Mouse (Mus musculus) induced T-regulatory cell, adult 2 months (primary cell): Measurements from ENCODE around the gene Cyp2b19.
"Not testable (repeated sequence)": the region's sequence is repeated elsewhere in the genome, so short reads cannot be mapped to it uniquely, and the experiment has no call there.

Experiments
- DNase-seq: peaks from one replicate; pipeline ENCODE4 v3.0.0-alpha.2; 2012; ENCODE audit warnings: low read depth

Cyp2b19 gene

GRCm38 (mm10) chr7:26756842-26757241 lies at the start of gene Cyp2b19:
TSS of gene Cyp2b19 (plus strand) at chr7:26757142.
- DNase-seq = no peak

- DNase-seq = no peak
These were observed 45.9 kb upstream of the Cyp2b19 start for GRCm38 (mm10) chr7:26711061-26711460.

GRCm38 (mm10) chr7:26738940-26739339 lies 18.0 kb upstream of the Cyp2b19 start:
- DNase-seq = no peak

DNA sequence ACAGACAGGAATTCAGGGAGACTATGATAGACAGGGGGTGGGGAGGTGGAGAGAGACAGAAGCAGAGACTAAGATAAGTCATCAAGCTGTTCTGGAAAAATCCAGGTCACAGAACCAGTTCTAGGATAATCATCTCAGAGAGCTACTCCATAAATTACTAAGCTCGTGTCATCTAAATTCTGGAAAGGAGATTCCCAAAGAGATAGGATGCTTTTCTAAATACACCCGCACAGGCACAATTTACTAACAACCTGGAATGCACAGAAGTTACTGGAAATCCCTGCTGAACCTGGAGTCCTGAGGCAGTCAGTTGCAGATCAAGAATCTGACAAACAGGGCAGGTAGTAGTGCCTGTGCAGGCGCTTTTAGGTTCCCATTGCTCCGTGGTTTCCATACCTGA lies 13.0 kb upstream of the Cyp2b19 start:
- DNase-seq = no peak

GRCm38 (mm10) chr7:26745486-26745885 lies 11.5 kb upstream of the Cyp2b19 start:
- no peak for DNase-seq

DNA sequence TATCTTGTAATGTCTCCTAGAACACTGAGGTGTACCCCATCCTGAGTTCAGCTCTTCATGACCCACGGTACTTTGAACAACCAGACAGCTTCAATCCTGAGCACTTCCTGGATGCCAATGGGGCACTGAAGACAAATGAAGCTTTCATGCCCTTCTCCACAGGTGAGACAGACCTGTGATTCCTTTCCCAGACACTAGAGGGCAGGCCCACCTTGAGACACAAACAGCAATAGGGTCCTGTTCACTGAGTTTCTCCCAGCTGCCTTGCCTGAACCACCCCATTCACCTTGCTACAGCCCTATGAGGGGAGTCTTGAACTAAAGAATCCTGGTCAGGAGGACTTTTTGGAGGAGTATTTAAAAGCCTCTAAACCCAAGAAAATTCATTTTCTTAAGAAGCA lies 10.1 kb downstream of the Cyp2b19 start:
- DNase-seq = no peak

GRCm38 (mm10) chr7:26769881-26770470 lies 13.0 kb downstream of the Cyp2b19 start:
- no peak for DNase-seq

DNA sequence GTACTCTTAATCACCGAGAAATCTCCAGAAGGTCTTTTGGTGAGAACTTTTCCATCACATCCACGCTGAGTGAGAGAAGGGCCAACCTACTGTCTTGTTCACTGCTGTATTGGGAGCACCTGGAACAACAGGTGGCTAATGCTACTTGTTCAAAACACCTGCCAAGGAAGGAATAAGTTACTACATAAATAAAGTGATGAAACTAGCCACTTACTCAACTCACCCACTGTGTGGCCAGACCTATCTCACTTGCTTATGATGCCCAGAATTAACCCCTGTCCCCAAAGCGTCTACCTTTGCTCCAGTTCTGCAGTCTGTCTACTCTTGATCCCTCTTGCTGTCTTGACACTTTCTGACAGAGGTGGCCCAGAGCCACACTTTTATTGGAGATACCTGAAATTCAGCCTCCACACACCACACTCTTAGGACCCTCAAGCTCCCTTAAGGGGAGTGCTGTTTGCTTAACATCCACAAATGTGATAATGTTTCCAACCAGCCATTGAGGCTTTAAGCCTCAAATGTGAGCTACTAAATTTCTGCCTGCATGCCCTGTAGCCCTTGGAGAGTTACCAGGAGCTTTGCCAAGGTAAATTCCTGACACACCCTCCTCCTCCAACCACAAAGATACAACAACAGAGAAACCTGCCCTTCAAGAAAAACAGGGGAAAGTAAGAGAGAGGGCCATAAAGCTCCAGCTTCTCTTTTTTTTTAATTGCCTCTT lies 16.1 kb downstream of the Cyp2b19 start:
- no peak for DNase-seq

DNA sequence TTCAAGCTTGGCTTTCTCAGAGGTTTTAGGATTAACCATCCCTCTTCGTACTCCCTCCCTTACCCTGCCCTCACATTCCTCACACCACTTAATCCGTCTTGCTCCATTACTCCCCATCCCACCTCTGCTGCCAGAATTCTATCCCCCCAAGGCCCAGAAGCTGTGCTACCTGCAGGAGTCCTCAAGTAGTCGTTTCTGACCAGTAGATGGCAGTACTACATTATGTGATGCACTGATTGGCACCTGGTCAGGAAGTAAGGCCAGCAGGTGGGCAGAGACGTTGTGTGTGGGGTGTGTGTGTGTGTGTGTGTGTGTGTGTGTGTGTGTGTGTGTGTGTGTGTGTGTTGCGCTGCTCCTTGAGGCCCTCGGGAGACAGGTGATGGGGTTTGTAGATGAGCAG lies 18.9 kb downstream of the Cyp2b19 start:
- DNase-seq = peak; percentile 20

DNA sequence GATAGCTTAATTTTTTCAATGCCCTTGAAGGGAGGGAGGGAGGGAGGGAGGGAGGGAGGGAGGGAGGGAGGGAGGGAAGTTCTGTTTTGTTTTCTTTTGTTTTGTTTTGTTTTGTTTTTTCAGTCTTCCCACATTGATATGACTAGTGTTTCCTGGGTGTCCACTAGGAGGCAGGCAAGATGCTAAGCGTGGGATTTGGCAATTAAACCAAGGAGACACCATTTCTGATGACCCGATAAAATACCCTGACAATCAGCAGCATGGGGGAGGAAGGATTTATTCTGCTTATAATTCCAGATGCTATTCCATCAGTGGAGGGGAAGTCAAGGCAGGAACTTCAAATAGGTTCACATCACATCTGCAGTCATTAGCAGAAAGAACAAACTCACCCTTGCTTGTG lies 20.9 kb downstream of the Cyp2b19 start:
- DNase-seq = no peak

DNA sequence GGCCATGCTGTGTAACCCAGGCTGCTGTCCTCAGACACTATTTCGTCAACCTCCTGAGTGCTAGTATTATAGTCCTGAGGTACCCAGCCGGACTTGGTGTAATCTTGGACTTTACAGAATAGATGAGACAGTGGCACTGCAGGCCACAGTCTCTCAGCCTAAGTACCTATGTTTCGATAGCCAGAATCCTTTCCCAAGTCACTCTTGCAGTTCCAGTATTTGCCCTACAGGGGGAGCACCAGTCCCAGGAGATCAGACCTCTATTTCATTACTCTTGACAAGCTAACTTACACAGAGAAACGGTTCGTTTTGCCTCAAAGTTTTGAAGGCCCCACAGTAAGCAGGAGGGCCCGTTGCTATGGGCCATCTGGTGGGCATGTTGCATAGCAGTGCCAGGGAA lies 21.5 kb downstream of the Cyp2b19 start:
- peak; percentile 25 for DNase-seq

DNA sequence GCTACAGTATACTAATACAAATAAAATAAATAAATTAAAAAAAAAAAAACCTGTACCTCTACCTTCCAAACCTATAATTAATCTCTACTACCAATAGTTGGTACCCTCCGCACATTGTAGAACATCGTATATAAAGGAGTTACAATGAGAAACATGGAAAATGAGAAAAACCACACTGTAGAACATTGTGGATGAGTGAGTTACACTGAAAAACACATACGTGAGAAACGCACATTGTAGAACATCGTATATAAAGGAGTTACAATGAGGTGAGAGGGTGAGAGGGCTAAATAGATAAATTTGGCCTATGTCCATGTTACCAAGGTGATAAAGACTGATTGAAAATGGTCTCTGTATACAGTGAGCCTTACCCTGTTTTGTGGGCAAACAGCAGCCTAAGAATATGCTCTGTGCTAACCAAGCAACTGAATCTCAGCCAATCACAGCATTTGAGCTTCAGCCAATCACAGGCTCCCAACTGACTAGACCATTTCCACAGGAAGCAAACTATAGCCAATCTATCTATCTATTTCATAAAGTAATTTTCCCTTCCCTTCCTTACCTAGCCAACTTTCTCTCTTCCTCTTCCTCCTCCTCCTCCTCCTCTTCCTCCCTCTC lies 23.0 kb downstream of the Cyp2b19 start:
- no peak for DNase-seq

DNA sequence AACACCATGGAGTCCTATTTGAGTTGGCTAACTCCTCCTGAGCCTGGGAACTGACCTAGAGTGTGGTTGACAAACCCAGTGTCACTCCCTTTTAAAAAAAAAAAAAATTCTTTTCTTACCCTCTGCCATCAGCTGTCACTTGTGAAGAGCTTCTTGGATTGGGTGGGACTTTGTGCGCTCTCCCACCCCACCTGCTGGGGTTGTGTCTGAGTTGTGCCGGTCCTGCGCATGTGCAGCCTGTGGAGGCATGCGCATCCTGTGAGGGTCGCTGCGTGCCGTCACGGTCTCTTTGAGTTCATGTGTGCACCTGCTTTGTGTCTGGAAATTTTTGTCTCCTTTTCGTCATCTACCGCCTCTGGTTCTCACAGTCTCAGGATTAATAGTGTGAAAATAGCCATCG lies 23.6 kb downstream of the Cyp2b19 start:
- DNase-seq = no peak

GRCm38 (mm10) chr7:26780998-26781766 lies 24.2 kb downstream of the Cyp2b19 start:
- DNase-seq = no peak

GRCm38 (mm10) chr7:26781767-26782131 lies 24.8 kb downstream of the Cyp2b19 start:
- DNase-seq = no peak

- DNase-seq = no peak
These were observed 26.2 kb downstream of the Cyp2b19 start for GRCm38 (mm10) chr7:26783163-26783562.

DNA sequence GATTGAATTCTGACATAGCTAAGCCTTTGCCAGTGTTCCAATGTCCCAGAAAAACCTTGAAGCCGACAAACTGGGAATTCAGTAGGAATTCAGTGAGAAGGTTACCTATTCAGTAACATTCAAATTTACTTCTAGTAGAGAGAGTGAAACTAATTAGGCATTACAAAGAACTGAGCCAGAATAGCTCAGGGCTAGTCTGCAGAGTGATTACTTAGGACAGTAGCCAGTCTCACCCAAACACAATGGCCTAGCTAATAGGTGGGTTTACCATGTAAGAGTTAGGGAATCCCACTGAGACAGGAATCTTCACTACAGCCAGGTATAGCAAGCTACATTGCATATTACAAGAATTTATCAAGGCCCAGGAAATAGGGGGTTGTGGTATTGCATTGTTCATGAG lies 29.1 kb downstream of the Cyp2b19 start:
- DNase-seq = not testable (repeated sequence)

DNA sequence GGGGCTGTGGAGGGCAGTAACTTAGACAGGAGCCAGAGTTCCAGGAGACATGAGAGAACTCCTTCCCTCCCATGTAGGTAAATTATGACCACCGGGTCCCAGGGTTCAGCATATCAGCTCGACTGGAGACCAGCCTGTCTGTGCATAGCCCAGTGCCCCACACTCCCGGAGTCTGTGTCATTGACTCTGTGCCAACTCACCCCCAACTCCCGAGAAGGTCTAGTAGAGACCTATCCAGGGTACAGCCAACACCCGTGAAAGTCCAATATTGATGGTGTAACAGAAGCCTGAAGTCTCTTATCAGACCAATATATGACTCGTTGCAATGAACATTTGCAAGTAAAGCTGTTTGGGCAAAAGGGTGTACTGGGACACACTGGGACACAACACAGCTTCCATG lies 33.0 kb downstream of the Cyp2b19 start:
- no peak for DNase-seq

GRCm38 (mm10) chr7:26800104-26800503 lies 43.2 kb downstream of the Cyp2b19 start:
- no peak for DNase-seq

DNA sequence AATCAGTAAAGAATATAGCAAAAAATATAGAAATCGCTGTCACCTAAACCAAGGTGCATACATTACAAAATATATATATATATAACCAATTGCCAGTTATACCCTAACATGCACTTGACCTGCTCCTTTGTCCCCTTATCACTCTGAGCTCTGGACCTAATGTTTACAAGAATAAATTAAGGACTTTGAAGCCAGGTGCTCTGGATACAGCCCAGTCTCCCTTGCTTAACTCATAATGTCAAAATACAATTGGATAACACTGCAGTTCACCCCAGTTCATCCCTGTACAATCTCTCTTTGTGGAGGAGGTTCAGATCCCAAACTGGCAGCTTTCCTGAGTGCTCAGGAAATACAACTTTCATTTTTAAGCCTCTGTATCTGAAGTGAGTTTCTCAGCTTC lies 44.1 kb downstream of the Cyp2b19 start:
- no peak for DNase-seq

GRCm38 (mm10) chr7:26808592-26808991 lies 51.6 kb downstream of the Cyp2b19 start, which contains the start of gene Cyp2g1:
TSS of gene Cyp2g1 (plus strand) at chr7:26808892.
- no peak for DNase-seq
